In genomic region chr7:139086195-139087158, GRCm38 (mm10) we compare ENCODE assay signal across 9 mouse cellular contexts. TPM values are rescaled to one million over a fixed set of nuclear protein-coding genes. Genes with fewer than 3 reads are reported as not detected.
A peak's percentile ranks its signal among the peaks of the same experiment; 100 is the strongest.
DNase-seq lines count a peak whose midpoint lies in the region; ATAC-seq lines count a peak whose summit lies in the region.
"Had no signal": no experiment of that assay in that cellular context is flagged by ENCODE, and none has a peak within 500 bp of the region (broad histone marks: within the 10 kb centered on the region; RNA-seq: fewer than 3 reads in every experiment).

No protein-coding gene starts in this region.

- H3K36me3 ChIP-seq in forebrain, embryonic 11.5 days (ENCODE audit: control insufficient read depth, insufficient read depth, low read length), result no peaks in the 10 kb centered on the region; the same call in 1 of the 2 replicates
- H3K36me3 ChIP-seq in intestine, embryonic 14.5 days (ENCODE audit: control insufficient read depth, insufficient read depth, low read length), result peaks cover 10% of the 10 kb centered on the region; the same call in 1 of the 2 replicates
- H3K36me3 ChIP-seq in midbrain, embryonic 15.5 days (replicated peaks), result peaks cover 14% of the 10 kb centered on the region; the same call in 1 of the 2 replicates
- H3K36me3 ChIP-seq: G1E had no signal

- H3K4me1 ChIP-seq in forebrain, embryonic 11.5 days (replicated peaks; ENCODE audit: control insufficient read depth, insufficient read depth, low read length), result 0 out of 2 replicates have a peak, but pooled peaks cover 2% of the 10 kb centered on the region
- peaks cover 4% of the 10 kb centered on the region; the same call in 1 of the 2 replicates for H3K4me1 ChIP-seq in intestine, embryonic 14.5 days (replicated peaks; ENCODE audit: control insufficient read depth, insufficient read depth, low read length)
- peaks cover 28% of the 10 kb centered on the region for H3K4me1 ChIP-seq in midbrain, embryonic 15.5 days

- peak overlapping the region; percentile 37; the same call in 1 of the 2 replicates for H3K27ac ChIP-seq in forebrain, embryonic 11.5 days (ENCODE audit: low read depth, low read length)
- no peak overlapping the region for H3K27ac ChIP-seq in intestine, embryonic 14.5 days (ENCODE audit: low read depth)
- H3K27ac ChIP-seq in midbrain, embryonic 15.5 days, result peak overlapping the region; percentile 85

- peak overlapping the region; percentile 73 for H3K4me3 ChIP-seq in forebrain, embryonic 11.5 days (ENCODE audit: low read depth, low read length)
- peak overlapping the region; percentile 64 for H3K4me3 ChIP-seq in intestine, embryonic 14.5 days (ENCODE audit: low read depth, low read length)
- H3K4me3 ChIP-seq in midbrain, embryonic 15.5 days, result peak overlapping the region; percentile 71

- 1% methylated on average over 61 of the region's 61 CpGs for WGBS in forebrain, embryonic 11.5 days
- WGBS in intestine, embryonic 14.5 days, result 2% methylated on average over 61 of the region's 61 CpGs
- under 1% methylated on average over 61 of the region's 61 CpGs for WGBS in midbrain, embryonic 15.5 days

- no peaks in the 10 kb centered on the region for H3K9me3 ChIP-seq in forebrain, embryonic 11.5 days (ENCODE audit: control insufficient read depth, low read length)
- no peaks in the 10 kb centered on the region for H3K9me3 ChIP-seq in intestine, embryonic 14.5 days (ENCODE audit: control insufficient read depth, low read length)
- no peaks in the 10 kb centered on the region for H3K9me3 ChIP-seq in midbrain, embryonic 15.5 days

- H3K4me2 ChIP-seq in forebrain, embryonic 11.5 days (ENCODE audit: low read depth, low read length, severe bottlenecking), result peak overlapping the region; percentile 77
- H3K4me2 ChIP-seq in intestine, embryonic 14.5 days (ENCODE audit: low read length), result peak overlapping the region; percentile 76
- H3K4me2 ChIP-seq in midbrain, embryonic 15.5 days, result peak overlapping the region; percentile 79

- H3K27me3 ChIP-seq in forebrain, embryonic 11.5 days (ENCODE audit: control insufficient read depth, insufficient read depth, low read length), result peaks cover 2% of the 10 kb centered on the region
- peaks cover 18% of the 10 kb centered on the region; the same call in 1 of the 2 replicates for H3K27me3 ChIP-seq in intestine, embryonic 14.5 days (replicated peaks; ENCODE audit: control insufficient read depth, insufficient read depth, low read length)
- H3K27me3 ChIP-seq in midbrain, embryonic 15.5 days (replicated peaks), result no peaks in the 10 kb centered on the region

- ATAC-seq in forebrain, embryonic 11.5 days (replicated peaks; ENCODE audit: low FRiP score), result peak; percentile 67
- peak; percentile 64 for ATAC-seq in intestine, embryonic 14.5 days (replicated peaks; ENCODE audit: low FRiP score, low TSS enrichment, low read depth)
- ATAC-seq in midbrain, embryonic 15.5 days (replicated peaks), result peak; percentile 70
- no peak for ATAC-seq in erythroblast, adult 5-6 weeks (replicated peaks; ENCODE audit: low FRiP score, poor library complexity, severe bottlenecking)

- H3K9ac ChIP-seq in forebrain, embryonic 11.5 days (ENCODE audit: low read length), result peak overlapping the region; percentile 87
- peak overlapping the region; percentile 67 for H3K9ac ChIP-seq in intestine, embryonic 14.5 days (ENCODE audit: low read length)
- peak overlapping the region; percentile 83 for H3K9ac ChIP-seq in midbrain, embryonic 15.5 days

- DNase-seq in heart, adult 18-20 months, result peak; percentile 9 to 35
- no peak for DNase-seq in heart, adult 11 months
- DNase-seq in adrenal gland, adult 2 months, result peak; percentile 48
- no peak for DNase-seq in forebrain, embryonic 11.5 days (ENCODE audit: low spot score)
- DNase-seq in intestine, embryonic 14.5 days (ENCODE audit: low spot score), result peak; percentile 88
- DNase-seq in MN1 (ENCODE audit: low spot score), result no peak

RNA-seq across cellular contexts. Expression of gene Dpysl4, which starts 0.7 kb away (rescaled TPM):
- 1 to 10 TPM; 4.2 to 4.3 TPM for total RNA-seq in heart, adult 18-20 months (2021)
- total RNA-seq in adrenal gland, adult 2 months (2021), result 1 to 10 TPM; 1.4 to 2.8 TPM
- 0.67 and 0.73 TPM in 2 replicates for polyA plus RNA-seq in adrenal gland, adult 2 months (2012; rRNA removed)
- 113 and 125 TPM in 2 replicates for polyA plus RNA-seq in forebrain, embryonic 11.5 days (2014; fragmentation: Nextera tagmentation; extraction: Ambion mirVana)
- polyA plus RNA-seq in intestine, embryonic 14.5 days (2014; fragmentation: Nextera tagmentation; extraction: Ambion mirVana), result 28.5 and 30.0 TPM in 2 replicates
- polyA plus RNA-seq in midbrain, embryonic 15.5 days (2015; fragmentation: Nextera tagmentation; extraction: Ambion mirVana), result 186 and 190 TPM in 2 replicates
- total RNA-seq in erythroblast, adult 5-6 weeks (2015; ENCODE audit: low replicate concordance), result not detected in 2 replicates
- total RNA-seq in erythroblast, adult 5-6 weeks (2017; ENCODE audit: low replicate concordance), result not detected in 2 replicates
- polyA plus RNA-seq: G1E had no signal

Comparison
In these comparisons a context has a peak if more than half of its experiments do, and no peak if none do; other contexts are left out.
1. DNase-seq: peak in heart, adult 18-20 months (2 of 2), adrenal gland, adult 2 months (single experiment) and intestine, embryonic 14.5 days (single experiment); none in heart, adult 11 months (single experiment), forebrain, embryonic 11.5 days (single experiment) and MN1 (single experiment).
2. RNA of gene Dpysl4, which starts 0.7 kb away (polyA plus RNA-seq): 186 to 190 TPM in midbrain, embryonic 15.5 days, 113 to 125 TPM in forebrain, embryonic 11.5 days and 28.5 to 30.0 TPM in intestine, embryonic 14.5 days; 0.67 to 0.73 TPM in adrenal gland, adult 2 months; every median in the first group is over 10 times any median in the second.
3. Peak in every context shown above with its lines, with median percentiles within 50 percentile points of each other: H3K4me2 ChIP-seq, H3K4me3 ChIP-seq and H3K9ac ChIP-seq.